Mouse (Mus musculus): ENCODE measurements around the gene Gm17581. TPM values are rescaled to one million over a fixed set of nuclear protein-coding genes. Genes with fewer than 3 reads are reported as not detected.
"Not testable (repeated sequence)": the region's sequence is repeated elsewhere in the genome, so short reads cannot be mapped to it uniquely, and the experiment has no call there.

The Gm17581 gene
- total RNA-seq, 2 experiments from 2014 or later = not detected

GRCm38 (mm10) chr2:155742211-155742610 lies 6.5 kb upstream of the Gm17581 start:
- peak in 1 of 2 experiments; percentile 13 for DNase-seq
- intact Hi-C loops (cut with DNase I) = no loop called here

GRCm38 (mm10) chr2:155737803-155738202 lies 2.1 kb upstream of the Gm17581 start:
- no peak for DNase-seq
- intact Hi-C loops (cut with DNase I) = no loop called here

GRCm38 (mm10) chr2:155736936-155737335 lies 1.3 kb upstream of the Gm17581 start:
- DNase-seq = no peak
- intact Hi-C loops (cut with DNase I) = no loop called here

GRCm38 (mm10) chr2:155735080-155735479 lies 586 bp downstream of the Gm17581 start:
- intact Hi-C loops (cut with DNase I) = no loop called here
- no peak for DNase-seq

- DNase-seq = peak; percentile 89 to 90
- intact Hi-C loops (cut with DNase I) = no loop called here
Measured at GRCm38 (mm10) chr2:155729158-155729645, 6.5 kb downstream of the Gm17581 start, which contains the start of gene Edem2. Gene Edem2 (minus strand): TSS chr2:155729475.

- intact Hi-C loops (cut with DNase I) = no loop called here
- no peak for DNase-seq
Measured at GRCm38 (mm10) chr2:155728742-155729141, 6.9 kb downstream of the Gm17581 start.

- intact Hi-C loops (cut with DNase I) = no loop called here
- DNase-seq = no peak
Measured at GRCm38 (mm10) chr2:155727764-155728395, 7.8 kb downstream of the Gm17581 start.

- DNase-seq = no peak
- intact Hi-C loops (cut with DNase I) = no loop called here
Measured at GRCm38 (mm10) chr2:155726302-155726701, 9.4 kb downstream of the Gm17581 start.

GRCm38 (mm10) chr2:155724526-155724925 lies 11.1 kb downstream of the Gm17581 start:
- no peak for DNase-seq
- intact Hi-C loops (cut with DNase I) = no loop called here

GRCm38 (mm10) chr2:155724036-155724435 lies 11.6 kb downstream of the Gm17581 start:
- no peak for DNase-seq
- intact Hi-C loops (cut with DNase I) = no loop called here

- intact Hi-C loops (cut with DNase I) = no loop called here
- DNase-seq = no peak
Measured at GRCm38 (mm10) chr2:155720585-155720984, 15.1 kb downstream of the Gm17581 start.

- intact Hi-C loops (cut with DNase I) = no loop called here
- peak; percentile 28 to 31 for DNase-seq
Measured at GRCm38 (mm10) chr2:155717082-155717990, 18.3 kb downstream of the Gm17581 start.

- intact Hi-C loops (cut with DNase I) = no loop called here
- DNase-seq = no peak
Measured at GRCm38 (mm10) chr2:155710557-155710956, 25.1 kb downstream of the Gm17581 start.

- intact Hi-C loops (cut with DNase I) = no loop called here
Measured at GRCm38 (mm10) chr2:155707251-155707650, 28.4 kb downstream of the Gm17581 start.

GRCm38 (mm10) chr2:155703630-155704029 lies 32.0 kb downstream of the Gm17581 start:
- DNase-seq = no peak
- intact Hi-C loops (cut with DNase I) = no loop called here

More at GRCm38 (mm10) chr2:155707251-155707650, 28.4 kb downstream of the Gm17581 start:
- DNase-seq = peak; percentile 40 to 46

GRCm38 (mm10) chr2:155701399-155701919 lies 34.2 kb downstream of the Gm17581 start:
- intact Hi-C loops (cut with DNase I) = no loop called here
- no peak for DNase-seq

GRCm38 (mm10) chr2:155698443-155698842 lies 37.2 kb downstream of the Gm17581 start:
- intact Hi-C loops (cut with DNase I) = loop anchor here (10.0 kb wide), 1 partner anchor 256 kb away; the partner anchor contains the start of gene Cep250

GRCm38 (mm10) chr2:155696851-155697250 lies 38.8 kb downstream of the Gm17581 start:
- intact Hi-C loops (cut with DNase I) = loop anchor here (1.0 to 10.0 kb wide), 2 partner anchors 68 to 258 kb away; partner anchors contain the start of gene Cep250
- DNase-seq = no peak

More at GRCm38 (mm10) chr2:155698443-155698842, 37.2 kb downstream of the Gm17581 start:
- DNase-seq = not testable (repeated sequence)

GRCm38 (mm10) chr2:155696091-155696558 lies 39.5 kb downstream of the Gm17581 start:
- peak; percentile 90 to 93 for DNase-seq
- intact Hi-C loops (cut with DNase I) = loop anchor here (1.0 to 10.0 kb wide), 2 partner anchors 69 to 259 kb away; partner anchors contain the start of gene Cep250

- no peak for DNase-seq
- intact Hi-C loops (cut with DNase I) = loop anchor here (10.0 kb wide), 1 partner anchor 259 kb away; the partner anchor contains the start of gene Cep250
Measured at GRCm38 (mm10) chr2:155695316-155695715, 40.4 kb downstream of the Gm17581 start.

Measured in heart, postnatal 36 days (tissue).